Mouse (Mus musculus): Measurements from ENCODE around the gene Myo18b. TPM values are rescaled to one million over a fixed set of nuclear protein-coding genes. Genes with fewer than 3 reads are reported as not detected.

The Myo18b gene
- 0.65 and 0.83 TPM in 2 replicates for polyA plus RNA-seq (2016; fragmentation: Nextera tagmentation; extraction: Ambion mirVana)

DNA sequence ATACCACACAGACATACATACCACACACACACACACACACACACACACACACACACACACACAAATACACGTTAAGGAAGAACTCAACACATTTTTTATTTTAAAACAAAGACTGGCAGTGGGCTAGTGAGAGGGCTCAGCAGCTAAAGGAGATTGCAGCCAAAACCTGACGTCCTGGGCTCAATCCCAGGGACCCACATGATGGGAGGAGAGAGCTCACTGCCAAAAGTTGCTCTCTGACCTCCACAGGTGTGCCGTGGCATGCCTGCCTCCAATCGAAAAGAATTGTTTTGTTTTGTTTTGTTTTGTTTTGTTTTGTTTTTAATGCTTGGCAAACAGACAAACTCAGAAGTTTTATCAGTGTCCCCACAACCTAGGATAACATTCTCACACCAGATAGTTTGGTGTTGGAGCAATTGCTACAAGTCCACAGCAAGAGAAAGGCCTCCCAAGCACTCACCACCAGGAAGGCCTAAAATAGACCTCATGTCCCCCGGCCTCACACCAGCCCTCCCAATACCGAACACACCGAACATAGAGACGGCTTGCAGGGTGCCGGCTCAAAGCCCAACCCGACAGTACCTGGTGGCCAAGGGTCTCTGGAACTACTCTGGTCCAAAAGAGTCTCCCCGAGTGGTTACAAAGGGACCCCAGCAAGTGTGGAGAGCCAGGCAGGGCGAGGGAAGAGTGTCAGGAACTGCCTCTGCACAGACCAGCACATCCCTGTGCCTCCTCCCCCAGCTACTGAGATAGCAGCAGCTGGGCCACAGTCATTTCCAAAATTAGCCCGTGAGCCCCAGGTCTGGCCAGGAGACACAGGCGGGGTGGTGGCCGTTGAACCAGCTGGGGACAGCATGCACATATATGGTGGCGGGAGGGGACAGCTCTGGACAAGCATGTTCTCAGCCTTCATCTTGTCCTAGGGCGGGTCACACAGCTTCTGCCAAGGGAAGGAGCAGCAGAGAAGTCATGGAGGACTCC, at the start of gene Myo18b:
Myo18b (minus strand) TSS at position 689 of the 981 bp plus-strand sequence.
- H3K36me3 ChIP-seq (replicated peaks), result no peaks in the 10 kb centered on the region
- no peak within 1 kb of the TSS for H3K27ac ChIP-seq
- H3K4me2 ChIP-seq, result no peak within 1 kb of the TSS
- WGBS, result 79% methylated on average over 17 of the region's 17 CpGs
- no peak for ATAC-seq (ENCODE audit: low FRiP score)
- no peaks in the 10 kb centered on the region for H3K27me3 ChIP-seq
- H3K4me1 ChIP-seq, result no peaks in the 10 kb centered on the region; the same call in 1 of the 2 replicates
- no peak within 1 kb of the TSS for H3K9ac ChIP-seq
- H3K9me3 ChIP-seq, result no peaks in the 10 kb centered on the region
- no peak within 1 kb of the TSS for H3K4me3 ChIP-seq (replicated peaks)

DNA sequence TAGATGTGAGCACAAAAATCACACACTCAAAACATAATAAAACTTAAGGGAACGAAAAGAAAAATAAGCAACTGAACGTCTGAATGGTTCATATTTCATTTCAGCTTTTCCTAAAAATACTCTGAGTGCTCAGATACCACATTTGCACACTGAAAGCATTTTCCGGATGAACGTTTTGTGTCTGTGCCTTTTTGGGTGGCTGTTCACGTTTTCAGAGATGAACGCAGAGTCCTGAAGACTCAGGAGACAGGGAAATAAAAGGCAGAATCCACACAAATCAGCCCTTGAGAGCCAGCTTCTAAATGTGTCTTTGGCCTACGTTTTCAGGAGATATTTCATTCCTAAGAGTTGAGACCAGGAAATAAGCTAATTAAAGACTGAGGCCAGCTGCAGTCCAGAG, 49.8 kb upstream of the Myo18b start:
- 82% methylated on average over 7 of the region's 7 CpGs for WGBS
- Histone ChIP-seq H3K4me3 (replicated peaks) (no peak overlapping the region), H3K4me2 (no peak overlapping the region), H3K9ac (no peak overlapping the region), H3K36me3 (replicated peaks) (no peaks in the 10 kb centered on the region), H3K9me3 (no peaks in the 10 kb centered on the region), H3K27ac (no peak overlapping the region), H3K27me3 (no peaks in the 10 kb centered on the region), H3K4me1 (peaks cover 17% of the 10 kb centered on the region)
- ATAC-seq (ENCODE audit: low FRiP score), result no peak

DNA sequence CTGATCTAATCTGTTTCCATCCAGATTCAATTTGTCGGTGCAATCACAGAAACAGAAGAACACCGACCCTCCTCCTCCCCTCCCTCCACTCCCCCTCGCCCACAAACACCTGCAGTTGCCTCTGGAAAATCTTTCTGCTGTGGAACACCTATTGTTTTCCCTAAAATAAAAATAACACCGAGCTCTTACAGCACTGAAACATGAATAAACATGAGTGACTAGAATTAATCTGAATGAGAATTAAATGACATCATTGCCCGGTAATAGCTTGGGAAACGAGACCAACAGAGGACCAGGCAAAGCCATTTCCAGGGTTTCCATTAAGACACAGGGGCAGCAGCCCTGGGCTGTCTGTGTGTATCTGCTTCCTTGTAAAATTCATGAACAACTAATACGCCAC, 46.1 kb upstream of the Myo18b start:
- Histone ChIP-seq H3K9me3 (no peaks in the 10 kb centered on the region), H3K36me3 (replicated peaks) (no peaks in the 10 kb centered on the region), H3K27ac (peak overlapping the region; percentile 13; the same call in 1 of the 2 replicates), H3K9ac (no peak overlapping the region), H3K4me3 (replicated peaks) (no peak overlapping the region), H3K27me3 (no peaks in the 10 kb centered on the region), H3K4me1 (peaks cover 17% of the 10 kb centered on the region), H3K4me2 (no peak overlapping the region)
- WGBS, result 24% methylated on average over 7 of the region's 7 CpGs
- ATAC-seq (ENCODE audit: low FRiP score), result peak; percentile 70

DNA sequence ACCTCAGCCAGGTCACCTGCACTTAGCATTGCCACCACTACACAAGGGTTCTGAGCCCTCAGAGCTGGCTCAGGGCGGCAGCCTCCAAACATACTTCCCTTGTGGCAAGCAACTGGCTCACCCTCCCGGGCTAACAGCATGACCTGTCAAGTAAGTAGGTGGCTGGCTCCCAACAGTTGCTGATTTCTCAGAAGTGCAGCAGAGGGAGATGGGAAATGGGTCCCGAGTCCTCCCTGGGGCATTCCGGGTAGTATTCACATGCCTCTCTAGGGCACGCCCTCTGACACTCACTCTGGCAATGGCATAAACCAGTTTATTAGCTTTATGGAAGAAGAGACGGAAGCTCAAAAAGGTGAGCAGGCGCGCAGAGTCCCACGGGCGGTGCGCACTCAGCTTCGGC, 44.8 kb upstream of the Myo18b start:
- Histone ChIP-seq H3K27me3 (no peaks in the 10 kb centered on the region), H3K9ac (no peak overlapping the region), H3K4me1 (peaks cover 17% of the 10 kb centered on the region), H3K27ac (no peak overlapping the region), H3K4me3 (replicated peaks) (no peak overlapping the region), H3K4me2 (no peak overlapping the region), H3K9me3 (no peaks in the 10 kb centered on the region), H3K36me3 (replicated peaks) (no peaks in the 10 kb centered on the region)
- ATAC-seq (ENCODE audit: low FRiP score), result no peak
- 95% methylated on average over 12 of the region's 12 CpGs for WGBS

DNA sequence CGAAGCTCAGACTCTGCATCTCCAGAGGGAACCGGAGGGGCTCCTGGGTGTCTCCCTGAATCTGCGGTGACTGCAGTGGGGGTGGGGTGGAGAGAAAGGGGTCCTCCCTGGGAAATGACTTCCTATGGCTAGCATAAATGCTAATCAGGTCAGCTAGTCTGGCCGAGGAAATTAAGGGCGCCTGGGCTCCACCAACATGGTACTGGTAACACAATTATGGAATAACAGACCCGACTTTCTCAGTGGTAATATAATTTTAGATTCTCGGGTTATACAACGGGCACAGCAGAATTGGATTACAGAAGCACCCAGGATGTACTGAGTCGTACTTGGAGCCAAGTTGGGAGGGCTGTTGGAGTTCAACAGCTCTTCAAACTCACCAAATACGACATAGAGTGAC, 40.5 kb upstream of the Myo18b start:
- Histone ChIP-seq H3K9ac (no peak overlapping the region), H3K27ac (no peak overlapping the region), H3K4me2 (no peak overlapping the region), H3K36me3 (replicated peaks) (no peaks in the 10 kb centered on the region), H3K9me3 (no peaks in the 10 kb centered on the region), H3K4me3 (replicated peaks) (no peak overlapping the region), H3K4me1 (no peaks in the 10 kb centered on the region), H3K27me3 (no peaks in the 10 kb centered on the region)
- WGBS, result 85% methylated on average over 10 of the region's 10 CpGs
- no peak for ATAC-seq (ENCODE audit: low FRiP score)

DNA sequence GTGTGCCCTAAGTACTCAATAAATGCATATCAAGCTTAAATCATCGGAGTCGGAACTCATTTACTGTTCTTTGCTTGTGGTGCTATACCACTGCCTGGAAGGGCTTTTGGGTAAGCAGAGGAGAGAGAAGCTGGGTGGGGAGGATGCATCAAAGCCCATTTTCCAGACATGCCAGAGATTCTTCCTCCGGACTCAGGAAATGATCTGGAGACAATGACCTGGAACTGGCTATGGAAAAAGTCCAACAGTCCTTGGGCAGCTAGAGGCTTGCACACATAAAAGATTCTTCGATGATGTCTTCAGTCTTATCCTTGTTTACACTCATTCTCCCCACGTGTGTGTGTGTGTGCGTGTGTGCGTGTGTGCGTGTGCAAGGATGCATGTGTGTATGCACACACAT, 39.3 kb upstream of the Myo18b start:
- H3K4me1 ChIP-seq, result no peaks in the 10 kb centered on the region
- WGBS, result 94% methylated on average over 8 of the region's 8 CpGs
- no peak overlapping the region for H3K9ac ChIP-seq
- no peak for ATAC-seq (ENCODE audit: low FRiP score)
- no peaks in the 10 kb centered on the region for H3K9me3 ChIP-seq
- no peak overlapping the region for H3K27ac ChIP-seq
- H3K4me2 ChIP-seq, result no peak overlapping the region
- no peak overlapping the region for H3K4me3 ChIP-seq (replicated peaks)
- H3K27me3 ChIP-seq, result no peaks in the 10 kb centered on the region
- H3K36me3 ChIP-seq (replicated peaks), result no peaks in the 10 kb centered on the region

DNA sequence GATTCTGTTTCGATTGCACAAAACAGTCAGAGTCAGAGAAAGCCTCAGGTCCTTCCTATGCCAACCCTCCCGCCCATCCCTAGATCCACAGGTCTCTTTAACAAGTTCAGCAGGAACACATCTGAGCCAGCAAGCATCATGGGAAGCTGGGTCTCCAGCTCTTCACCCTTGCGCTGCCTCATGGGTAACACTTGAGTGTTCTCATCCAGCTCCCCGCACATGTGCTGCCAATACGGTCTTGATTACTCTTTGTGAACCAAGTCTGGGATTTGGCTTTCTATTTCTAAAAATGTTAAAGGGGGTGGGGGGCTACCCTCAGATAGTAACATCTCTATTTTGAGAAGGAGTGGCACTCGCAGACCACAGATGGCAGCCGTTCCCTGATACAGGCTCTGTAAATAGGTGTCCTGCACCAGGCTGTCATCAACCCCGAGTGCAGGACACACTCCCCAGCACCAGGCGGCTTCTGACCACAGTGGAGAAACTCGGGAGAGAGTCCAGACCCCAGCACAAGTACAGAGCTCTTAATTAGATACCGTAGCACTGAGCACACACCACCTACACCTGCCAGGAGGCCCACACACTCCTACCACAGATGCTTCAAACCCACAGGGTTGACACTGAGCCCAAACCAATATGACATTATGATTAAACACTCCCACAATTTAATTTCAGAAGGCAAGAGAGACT, 36.9 kb upstream of the Myo18b start:
- peaks cover 6% of the 10 kb centered on the region for H3K4me1 ChIP-seq
- H3K9me3 ChIP-seq, result no peaks in the 10 kb centered on the region
- H3K4me3 ChIP-seq (replicated peaks), result no peak overlapping the region
- H3K36me3 ChIP-seq (replicated peaks), result no peaks in the 10 kb centered on the region
- no peak overlapping the region for H3K9ac ChIP-seq
- no peak overlapping the region for H3K27ac ChIP-seq
- no peak overlapping the region for H3K4me2 ChIP-seq
- WGBS, result 86% methylated on average over 11 of the region's 11 CpGs
- no peaks in the 10 kb centered on the region for H3K27me3 ChIP-seq
- ATAC-seq (ENCODE audit: low FRiP score), result no peak

DNA sequence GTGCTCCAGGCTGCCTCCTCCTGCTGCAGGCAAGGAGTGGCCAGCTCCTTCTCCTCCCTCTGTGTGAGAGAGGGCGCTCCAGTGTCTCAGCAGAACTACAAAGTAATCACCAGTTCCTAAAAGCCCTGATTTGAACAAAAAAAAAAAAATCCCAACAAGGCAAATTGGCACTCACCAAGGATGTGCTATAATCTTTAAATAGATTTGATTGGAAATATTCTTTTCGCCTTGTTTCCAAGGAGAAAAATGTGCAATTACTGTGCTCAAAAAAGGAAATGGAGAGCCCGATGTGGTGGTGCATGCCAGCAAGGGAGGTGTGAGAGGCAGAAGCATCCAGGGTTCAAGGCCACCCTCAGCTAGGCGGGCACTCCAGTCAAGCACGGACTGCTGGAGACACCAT, 35.7 kb upstream of the Myo18b start:
- H3K4me3 ChIP-seq (replicated peaks), result no peak overlapping the region
- H3K4me1 ChIP-seq, result peaks cover 10% of the 10 kb centered on the region
- no peak overlapping the region for H3K27ac ChIP-seq
- 88% methylated on average over 5 of the region's 5 CpGs for WGBS
- H3K9me3 ChIP-seq, result no peaks in the 10 kb centered on the region
- H3K36me3 ChIP-seq (replicated peaks), result no peaks in the 10 kb centered on the region
- no peaks in the 10 kb centered on the region for H3K27me3 ChIP-seq
- no peak overlapping the region for H3K4me2 ChIP-seq
- ATAC-seq (ENCODE audit: low FRiP score), result no peak
- H3K9ac ChIP-seq, result no peak overlapping the region

DNA sequence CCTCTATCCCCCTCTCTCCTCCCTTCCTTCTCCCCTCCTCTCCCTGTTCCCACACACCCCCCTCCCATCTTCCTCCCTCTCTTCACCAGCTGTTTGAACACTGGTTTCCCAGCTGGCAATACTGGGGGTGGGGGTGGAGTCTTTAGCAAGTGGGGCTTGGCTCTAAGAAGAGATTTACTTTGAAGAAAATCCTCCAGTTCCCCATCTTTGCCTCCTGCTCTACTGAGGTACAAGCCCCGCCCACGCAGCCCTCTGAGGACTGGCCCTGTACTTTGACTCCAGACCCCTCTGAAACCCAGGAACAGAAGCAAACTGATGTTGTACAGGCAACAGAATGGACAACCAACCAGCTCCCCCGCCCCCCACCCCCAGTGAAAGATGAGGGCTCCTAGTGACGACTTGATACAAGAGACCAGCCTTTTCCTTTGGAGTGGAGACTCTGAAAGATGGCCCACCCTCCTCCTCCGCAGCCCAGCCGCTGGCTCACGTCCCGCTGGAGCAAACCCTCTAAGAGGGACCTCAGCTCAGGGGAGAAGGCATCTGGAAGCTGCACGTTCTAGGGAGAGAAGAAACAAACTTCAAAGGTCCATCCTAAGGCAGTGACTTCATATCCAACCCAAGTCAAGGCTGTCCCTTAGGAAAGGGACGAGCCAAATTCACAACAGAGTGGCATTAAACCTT, 32.2 kb upstream of the Myo18b start:
- Histone ChIP-seq H3K4me2 (no peak overlapping the region), H3K4me3 (replicated peaks) (no peak overlapping the region), H3K9me3 (no peaks in the 10 kb centered on the region), H3K36me3 (replicated peaks) (0 out of 2 replicates have a peak, but pooled peaks cover 4% of the 10 kb centered on the region), H3K27ac (no peak overlapping the region), H3K9ac (no peak overlapping the region), H3K27me3 (no peaks in the 10 kb centered on the region), H3K4me1 (peaks cover 10% of the 10 kb centered on the region)
- no peak for ATAC-seq (ENCODE audit: low FRiP score)
- WGBS, result 60% methylated on average over 10 of the region's 10 CpGs

DNA sequence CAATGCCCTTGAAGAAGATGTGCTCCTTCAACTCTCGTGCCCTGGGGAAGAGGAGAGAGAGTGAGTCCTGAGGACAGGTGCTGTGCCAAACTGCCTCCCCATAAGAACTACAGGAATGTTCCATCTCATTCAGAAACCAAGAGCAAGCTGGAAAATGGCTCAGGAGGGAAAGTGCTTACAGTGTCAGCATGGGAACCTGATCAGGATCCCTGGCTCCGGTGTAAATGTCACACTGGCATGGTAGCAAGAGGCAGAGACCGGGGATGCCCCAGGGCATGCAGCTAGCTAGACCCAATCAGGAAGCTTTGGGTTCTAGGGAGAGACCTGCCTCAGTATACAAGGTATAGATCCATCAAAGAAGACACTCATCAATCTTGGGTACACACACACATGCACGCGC, 29.3 kb upstream of the Myo18b start:
- Histone ChIP-seq H3K9ac (no peak overlapping the region), H3K4me1 (peaks cover 10% of the 10 kb centered on the region), H3K27me3 (no peaks in the 10 kb centered on the region), H3K36me3 (replicated peaks) (0 out of 2 replicates have a peak, but pooled peaks cover 4% of the 10 kb centered on the region), H3K27ac (no peak overlapping the region), H3K9me3 (no peaks in the 10 kb centered on the region), H3K4me2 (no peak overlapping the region), H3K4me3 (replicated peaks) (no peak overlapping the region)
- 94% methylated on average over 5 of the region's 5 CpGs for WGBS
- no peak for ATAC-seq (ENCODE audit: low FRiP score)

DNA sequence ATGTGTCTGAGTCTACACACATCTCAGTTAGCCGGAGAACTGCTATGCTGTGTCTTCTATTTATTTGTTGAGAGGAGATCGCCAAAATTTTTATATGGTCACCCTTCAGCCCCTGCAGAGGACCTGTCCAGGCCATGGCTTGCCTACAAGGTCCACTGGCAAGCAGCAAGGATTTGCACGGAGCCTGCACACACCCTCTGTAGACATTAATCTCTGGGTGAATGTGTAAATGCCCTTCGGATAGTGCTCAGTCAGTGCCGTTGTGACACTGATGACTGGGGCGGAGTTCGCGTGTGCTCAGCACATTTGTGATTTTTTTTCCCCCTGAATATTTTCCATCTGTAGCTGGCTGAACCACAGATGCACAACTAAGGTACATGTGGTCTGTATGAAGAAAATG, 28.6 kb upstream of the Myo18b start:
- no peak overlapping the region for H3K4me3 ChIP-seq (replicated peaks)
- H3K9ac ChIP-seq, result no peak overlapping the region
- H3K27ac ChIP-seq, result no peak overlapping the region
- no peaks in the 10 kb centered on the region for H3K27me3 ChIP-seq
- no peak for ATAC-seq (ENCODE audit: low FRiP score)
- H3K4me1 ChIP-seq, result peaks cover 10% of the 10 kb centered on the region
- WGBS, result 92% methylated on average over 8 of the region's 8 CpGs
- 0 out of 2 replicates have a peak, but pooled peaks cover 4% of the 10 kb centered on the region for H3K36me3 ChIP-seq (replicated peaks)
- no peak overlapping the region for H3K4me2 ChIP-seq
- no peaks in the 10 kb centered on the region for H3K9me3 ChIP-seq

DNA sequence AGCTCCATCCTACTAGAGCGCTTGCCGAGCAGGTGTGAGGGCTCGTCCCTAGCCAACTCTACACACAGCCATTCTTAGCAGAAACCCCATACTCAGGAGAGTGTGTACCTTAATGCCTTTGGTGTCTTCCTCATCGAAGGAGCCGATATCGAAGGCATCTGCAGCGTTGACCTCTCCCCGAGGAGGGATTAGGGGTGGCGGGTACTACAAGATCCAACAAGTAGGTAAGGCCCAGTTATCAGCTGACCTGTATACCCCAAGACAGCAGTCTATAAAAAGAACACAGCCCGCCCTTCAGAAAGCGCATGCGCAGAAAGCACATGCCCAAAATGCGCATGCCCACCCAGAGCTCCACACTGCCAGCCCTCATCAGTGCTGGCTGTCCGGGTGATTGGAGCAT, 27.7 kb upstream of the Myo18b start:
- H3K27me3 ChIP-seq, result no peaks in the 10 kb centered on the region
- H3K4me3 ChIP-seq (replicated peaks), result no peak overlapping the region
- H3K4me2 ChIP-seq, result no peak overlapping the region
- no peak for ATAC-seq (ENCODE audit: low FRiP score)
- no peak overlapping the region for H3K27ac ChIP-seq
- H3K4me1 ChIP-seq, result peaks cover 10% of the 10 kb centered on the region
- no peaks in the 10 kb centered on the region for H3K9me3 ChIP-seq
- 0 out of 2 replicates have a peak, but pooled peaks cover 4% of the 10 kb centered on the region for H3K36me3 ChIP-seq (replicated peaks)
- H3K9ac ChIP-seq, result no peak overlapping the region
- WGBS, result 95% methylated on average over 14 of the region's 14 CpGs

All from forebrain, embryonic 12.5 days (tissue).